Mouse (Mus musculus) Patski (cell line): ENCODE results near the gene Bcas3. TPM values are rescaled to one million over a fixed set of nuclear protein-coding genes. Genes with fewer than 3 reads are reported as not detected.
"Not testable (repeated sequence)": the region's sequence is repeated elsewhere in the genome, so short reads cannot be mapped to it uniquely, and the experiment has no call there.

ENCODE experiments used
- ATAC-seq: fragments of 100-300 bp; one replicate; pipeline ENCODE4 v1.8.0; 2021
- CTCF ChIA-PET: fragments of 350-600 bp; sonication (Branson Sonifier 250); formaldehyde crosslinking; loops from one replicate; lab custom pipeline; 2022; ENCODE audit warnings: inconsistent platforms; lab: Charles Lee
- POLR2A ChIA-PET: fragments of 350-600 bp; sonication (Branson Sonifier 250); formaldehyde crosslinking; loops from one replicate; lab custom pipeline; 2022; ENCODE audit warnings: antibody characterized with exemption, inconsistent platforms; lab: Charles Lee
- DNase-seq: peaks from one replicate; pipeline ENCODE4 v3.0.0-alpha.2; 2011; ENCODE audit warnings: low read depth, low spot score
- H3K27me3 ChIP-seq: fragments of 371-371 bp; one replicate; pipeline ENCODE4 v1.5.1; 2021
- CTCF ChIP-seq: fragments of 100-300 bp; IDR thresholded peaks from one replicate; pipeline ENCODE4 v1.5.1; 2021
- in situ Hi-C: fragments of 300-500 bp; cut with MboI; formaldehyde crosslinking; loops from 3 replicates; pipeline ENCODE4 v1.11.1; 2018; ENCODE audit warnings: low pct_unique_long_range_greater_than_20kb, mixed read lengths
- polyA plus RNA-seq: library from polyadenylated mRNA; unstranded; gene quantifications from one replicate; pipeline ENCODE4 v1.2.3, GENCODE M21; 2021

Gene Bcas3
- polyA plus RNA-seq, 1 experiment from 2014 or later = 31.6 TPM

DNA sequence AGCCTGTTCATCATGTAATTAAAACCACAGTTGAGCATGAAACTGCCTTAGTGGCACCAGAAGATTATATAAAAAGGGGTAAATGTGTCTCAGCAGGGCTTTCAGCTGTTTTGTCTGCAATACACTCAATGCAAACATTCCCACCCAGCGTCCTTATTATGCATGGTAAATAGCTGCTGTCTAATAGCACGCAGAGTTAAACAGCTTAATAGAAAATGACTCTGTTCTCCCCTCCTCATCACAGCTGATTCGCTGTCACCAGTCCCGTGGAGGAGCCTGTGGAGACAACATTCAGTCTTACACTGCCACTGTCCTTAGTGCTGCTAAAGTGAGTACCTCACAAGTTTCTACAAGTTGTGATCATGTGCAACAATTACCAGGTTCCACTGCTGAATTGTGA, 117.5 kb downstream of the Bcas3 start:
- no peaks in the 10 kb centered on the region for H3K27me3 ChIP-seq
- DNase-seq (no peak), ATAC-seq (no peak)
- TF ChIP-seq CTCF = no peak
- in situ Hi-C loops = no loop called here
- CTCF ChIA-PET = interaction anchor here (2.0 kb wide), 1 partner anchor 9 kb away, joined by 4 read pairs; no protein-coding TSS in a partner anchor
- POLR2A ChIA-PET = no interaction called here

DNA sequence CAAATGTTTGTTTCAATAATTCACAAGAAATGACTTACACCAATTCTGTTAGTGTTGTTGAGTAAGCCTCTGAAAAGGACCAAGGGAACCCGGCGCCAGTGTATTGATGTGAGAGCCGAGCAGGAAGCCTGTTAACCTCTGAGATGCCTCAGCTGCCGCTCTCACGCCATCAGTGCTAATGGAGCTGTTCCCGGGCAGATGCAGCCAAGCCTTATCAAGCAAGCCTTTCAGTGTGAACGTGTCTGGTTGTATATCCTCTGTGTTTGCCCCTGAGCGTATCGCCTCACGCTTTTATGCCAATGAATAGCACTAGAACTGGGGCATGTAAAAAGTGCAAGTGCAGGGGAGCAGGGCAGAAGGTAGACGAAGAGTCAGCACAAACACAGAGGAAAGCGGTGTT, 121.4 kb downstream of the Bcas3 start:
- POLR2A ChIA-PET = no interaction called here
- DNase-seq (no peak), ATAC-seq (no peak)

DNA sequence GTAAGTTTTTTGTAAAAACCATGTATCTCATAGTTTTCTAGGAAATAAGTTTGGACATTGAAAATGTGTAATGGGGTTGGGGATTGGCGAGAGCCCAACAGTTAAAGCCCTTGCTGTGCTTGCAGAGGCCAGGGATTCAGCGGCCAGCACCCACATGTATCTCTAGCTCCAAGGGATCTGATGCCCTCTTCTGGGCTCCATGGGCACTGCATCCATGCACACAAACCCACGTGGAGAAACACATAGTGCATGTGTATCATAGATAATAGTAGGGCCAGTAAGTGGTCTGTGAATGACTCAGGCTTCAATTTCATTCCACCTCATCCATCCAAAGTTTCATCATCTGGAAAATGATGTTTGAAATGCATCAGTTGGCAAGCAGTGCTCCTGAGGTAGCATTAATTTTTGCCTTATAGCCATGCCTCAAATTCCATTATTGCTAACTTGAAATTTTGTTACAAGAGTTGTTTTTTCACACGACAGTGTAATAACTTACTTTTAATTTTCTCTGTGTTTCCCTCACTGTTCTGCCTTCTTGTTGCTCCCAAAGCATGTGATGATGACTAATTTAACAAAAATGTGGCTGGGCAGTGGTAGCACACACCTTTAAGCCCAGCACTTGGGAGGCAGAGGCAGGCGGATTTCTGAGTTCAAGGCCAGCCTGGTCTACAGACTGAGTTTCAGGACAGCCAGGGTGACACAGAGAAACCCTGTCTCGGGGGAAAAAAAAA, 129.9 kb downstream of the Bcas3 start:
- no peaks in the 10 kb centered on the region for H3K27me3 ChIP-seq
- DNase-seq (no peak), ATAC-seq (no peak)
- in situ Hi-C loops = no loop called here
- ChIA-PET CTCF (no interaction called here), POLR2A (no interaction called here)
- peak; percentile 72 for TF ChIP-seq CTCF

More for the DNA sequence above, 121.4 kb downstream of the Bcas3 start:
- in situ Hi-C loops = no loop called here
- no peaks in the 10 kb centered on the region for H3K27me3 ChIP-seq
- no peak for TF ChIP-seq CTCF
- CTCF ChIA-PET = no interaction called here

DNA sequence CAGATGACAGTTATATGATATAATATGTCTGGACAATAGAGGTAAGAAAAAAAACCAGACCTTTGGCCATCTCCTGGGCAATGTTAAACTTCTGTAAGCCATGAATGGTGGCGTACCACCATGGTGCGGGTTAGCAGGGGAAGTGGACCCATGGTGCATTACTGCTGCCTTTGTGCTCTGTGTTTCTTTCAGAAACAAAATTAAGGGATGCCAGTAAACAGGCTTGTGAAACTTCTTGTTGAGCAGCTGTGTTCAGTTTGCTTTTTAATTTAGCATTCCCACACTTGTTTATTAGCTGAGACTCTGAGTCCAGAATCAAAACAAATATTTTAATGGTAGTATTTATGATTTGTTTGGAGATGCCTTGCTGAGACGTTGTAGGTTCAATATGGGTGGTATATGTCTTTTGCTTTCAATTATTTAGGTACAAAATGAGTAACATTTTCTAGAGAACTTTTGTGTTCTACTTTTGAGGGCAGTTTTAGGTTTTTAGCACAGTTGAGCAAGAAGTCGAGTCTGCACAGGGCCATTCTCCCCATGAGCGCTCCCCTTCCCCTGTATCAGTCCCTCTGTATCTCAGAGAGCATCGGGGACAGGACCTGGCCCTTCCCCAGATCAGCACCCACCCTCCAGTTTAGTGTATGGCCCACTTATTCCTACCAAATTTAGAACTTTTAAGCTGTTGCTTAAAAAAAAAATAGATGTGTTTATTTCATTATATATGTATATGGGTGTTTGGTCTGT, 132.4 kb downstream of the Bcas3 start:
- in situ Hi-C loops = no loop called here
- CTCF ChIA-PET = interaction anchor here (1.0 kb wide), 1 partner anchor 103 kb away, joined by 3 read pairs; no protein-coding TSS in a partner anchor
- ATAC-seq = no peak
- POLR2A ChIA-PET = no interaction called here
- DNase-seq = no peak
- no peaks in the 10 kb centered on the region for H3K27me3 ChIP-seq
- TF ChIP-seq CTCF = no peak

DNA sequence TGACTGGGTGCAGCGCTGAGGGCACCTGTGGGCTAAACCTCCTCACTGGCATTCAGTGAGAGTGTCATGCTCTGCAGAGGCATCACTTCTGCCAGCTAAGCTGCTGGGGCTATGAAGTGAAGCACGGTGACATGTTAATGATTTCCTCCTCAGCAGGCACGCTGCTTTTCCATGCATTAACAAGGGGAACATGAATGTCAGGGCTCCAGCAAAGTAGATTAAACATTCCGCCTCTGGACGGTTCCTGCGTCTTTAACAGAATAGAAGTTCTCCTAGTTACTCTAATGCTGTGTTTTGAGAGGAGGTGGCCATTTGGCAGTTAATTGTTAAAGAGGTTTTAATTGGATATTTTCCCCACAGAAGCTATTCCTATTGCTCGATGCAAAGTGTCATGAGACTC, 134.5 kb downstream of the Bcas3 start:
- DNase-seq (no peak), ATAC-seq (no peak)
- H3K27me3 ChIP-seq = no peaks in the 10 kb centered on the region
- ChIA-PET POLR2A (no interaction called here), CTCF (no interaction called here)
- no peak for TF ChIP-seq CTCF
- in situ Hi-C loops = no loop called here

DNA sequence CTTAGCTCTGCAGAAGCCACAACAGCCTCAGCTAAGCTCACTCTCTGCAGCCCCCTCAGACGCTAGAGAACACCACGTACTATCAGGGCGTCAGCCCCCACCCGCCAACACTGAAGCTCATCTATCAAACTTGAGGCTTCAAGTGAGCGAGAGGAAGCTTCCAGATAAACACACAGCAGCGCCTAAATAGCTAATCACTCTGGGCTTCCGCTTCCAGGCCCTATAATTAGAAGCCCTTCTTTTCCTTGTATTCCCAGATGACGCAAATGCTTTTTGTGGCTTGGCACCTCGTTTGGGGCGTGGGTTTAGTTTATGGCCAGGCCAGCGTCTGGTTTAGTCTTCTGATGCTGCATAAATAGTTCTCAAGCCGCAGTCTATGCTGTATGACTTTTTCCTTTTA, 139.3 kb downstream of the Bcas3 start:
- in situ Hi-C loops = no loop called here
- DNase-seq (no peak), ATAC-seq (no peak)
- no peaks in the 10 kb centered on the region for H3K27me3 ChIP-seq
- no peak for TF ChIP-seq CTCF
- POLR2A ChIA-PET = interaction anchor here (0.6 kb wide), 2 partner anchors 18 to 740 kb away, joined by 3 read pairs; no protein-coding TSS in a partner anchor
- CTCF ChIA-PET = interaction anchor here (0.8 kb wide), 1 partner anchor 11 kb away, joined by 3 read pairs; no protein-coding TSS in a partner anchor

GRCm38 (mm10) chr11:85492666-85493065, 139.7 kb downstream of the Bcas3 start:
- POLR2A ChIA-PET = interaction anchor here (0.6 kb wide), 2 partner anchors 18 to 739 kb away, joined by 3 read pairs; no protein-coding TSS in a partner anchor
- CTCF ChIA-PET = no interaction called here
- no peak for TF ChIP-seq CTCF
- H3K27me3 ChIP-seq = no peaks in the 10 kb centered on the region
- ATAC-seq (no peak), DNase-seq (no peak)
- in situ Hi-C loops = no loop called here

DNA sequence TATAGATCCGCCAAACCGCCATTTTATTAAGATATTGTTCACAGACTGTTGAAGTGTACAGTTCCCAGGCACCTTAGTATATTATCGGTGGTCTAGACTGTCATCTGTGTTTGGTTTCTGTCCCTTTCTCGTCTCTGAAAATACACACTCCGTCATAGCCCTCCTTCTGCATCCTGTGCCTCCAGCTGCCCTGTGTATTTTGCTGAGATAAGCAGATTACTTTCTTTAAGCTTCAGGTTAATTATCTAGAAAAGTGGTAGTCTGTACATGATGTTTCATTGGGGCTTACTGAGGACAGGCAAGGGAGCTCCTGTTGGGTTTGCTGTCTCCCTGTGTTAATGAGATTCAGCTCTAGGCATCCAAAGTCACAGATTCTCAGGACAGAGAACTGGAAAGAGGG, 146.6 kb downstream of the Bcas3 start:
- in situ Hi-C loops = no loop called here
- no peaks in the 10 kb centered on the region for H3K27me3 ChIP-seq
- ATAC-seq (no peak), DNase-seq (no peak)
- ChIA-PET CTCF (no interaction called here), POLR2A (no interaction called here)
- no peak for TF ChIP-seq CTCF

DNA sequence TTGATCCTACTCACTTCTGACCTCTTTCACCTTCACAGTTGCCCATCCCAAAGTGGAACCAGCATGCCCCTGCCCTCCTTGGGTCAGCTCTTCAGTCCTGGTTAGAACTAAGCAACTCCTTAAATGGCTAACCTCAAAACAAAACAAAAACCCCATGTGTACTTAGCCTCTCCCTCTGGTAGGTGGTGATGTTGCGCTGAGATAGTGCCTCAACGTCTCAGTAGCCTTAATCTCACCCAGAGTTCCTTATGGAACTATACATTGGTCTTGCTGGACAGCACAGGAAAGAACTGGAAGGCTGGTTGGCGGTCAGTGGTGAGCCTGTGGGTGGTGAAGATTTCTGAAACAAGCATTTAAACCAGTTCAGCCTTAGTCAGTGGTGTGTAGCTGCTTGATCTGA, 149.1 kb downstream of the Bcas3 start:
- in situ Hi-C loops = no loop called here
- no peaks in the 10 kb centered on the region for H3K27me3 ChIP-seq
- peak; percentile 37 for TF ChIP-seq CTCF
- ATAC-seq = no peak
- no peak for DNase-seq
- CTCF ChIA-PET = no interaction called here
- POLR2A ChIA-PET = no interaction called here

GRCm38 (mm10) chr11:85504812-85505211, 151.8 kb downstream of the Bcas3 start:
- CTCF ChIA-PET, POLR2A ChIA-PET, H3K27me3 ChIP-seq, in situ Hi-C loops, DNase-seq, ATAC-seq: not testable (repeated sequence)

GRCm38 (mm10) chr11:85505811-85506210, 152.8 kb downstream of the Bcas3 start:
- in situ Hi-C loops = no loop called here
- CTCF ChIA-PET = no interaction called here
- H3K27me3 ChIP-seq = no peaks in the 10 kb centered on the region
- POLR2A ChIA-PET = no interaction called here
- ATAC-seq (no peak), DNase-seq (no peak)
- TF ChIP-seq CTCF = no peak
